Mouse (Mus musculus): ENCODE measurements around the gene Gm28230.
A peak's percentile ranks its signal among the peaks of the same experiment; 100 is the strongest.

Gene Gm28230

DNA sequence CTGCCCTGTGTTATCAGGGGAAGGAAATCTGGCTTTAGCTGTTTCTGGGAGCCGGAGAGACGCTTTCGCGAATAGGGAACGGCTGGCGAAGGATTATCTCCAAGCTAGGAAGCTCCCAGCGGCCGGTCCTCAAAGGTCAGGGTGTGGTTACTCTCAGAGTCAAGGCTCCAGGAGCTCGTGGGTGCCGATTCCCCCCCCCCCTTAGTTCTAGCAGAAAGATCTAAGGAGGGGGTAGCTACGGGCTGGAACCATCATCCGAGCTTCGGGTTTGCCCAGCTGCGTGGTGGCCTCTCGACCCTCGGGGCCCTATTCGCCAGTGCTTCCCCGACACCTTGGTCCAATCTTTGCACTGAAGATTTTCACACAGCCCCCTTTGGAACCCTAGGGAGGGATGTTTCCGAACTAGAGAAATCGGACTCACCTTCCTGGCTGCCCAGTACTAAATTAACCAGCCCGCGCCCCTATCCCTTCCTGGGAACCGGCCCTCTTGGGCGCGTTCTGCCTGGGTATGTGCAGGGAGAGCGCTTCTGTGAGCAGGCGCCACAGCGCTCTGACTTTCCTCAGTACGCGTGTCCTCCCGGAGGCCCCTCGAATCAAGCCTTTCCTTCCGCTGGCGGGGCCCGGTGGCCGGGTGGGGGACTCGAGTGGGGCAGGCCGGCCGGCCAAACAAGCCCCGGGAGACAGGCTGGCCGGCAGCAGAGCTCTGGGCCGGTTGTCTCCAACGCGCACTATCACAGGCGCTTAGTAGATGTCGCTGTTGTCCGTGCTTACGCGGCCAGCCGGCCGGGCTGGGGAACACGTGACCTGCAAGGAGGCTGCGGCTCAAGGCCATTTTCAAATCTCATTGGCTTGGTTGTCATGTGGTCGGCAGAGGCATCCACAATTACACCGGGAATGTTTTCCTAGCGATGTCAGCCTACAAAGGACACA is 35.2 kb upstream of the Gm28230 start, which contains the start of gene Hoxd10:
Gene Hoxd10, plus strand, starts transcription at position 903 of the 930 bp plus-strand sequence.
- DNase-seq, result peak; percentile 89 to 95

DNA sequence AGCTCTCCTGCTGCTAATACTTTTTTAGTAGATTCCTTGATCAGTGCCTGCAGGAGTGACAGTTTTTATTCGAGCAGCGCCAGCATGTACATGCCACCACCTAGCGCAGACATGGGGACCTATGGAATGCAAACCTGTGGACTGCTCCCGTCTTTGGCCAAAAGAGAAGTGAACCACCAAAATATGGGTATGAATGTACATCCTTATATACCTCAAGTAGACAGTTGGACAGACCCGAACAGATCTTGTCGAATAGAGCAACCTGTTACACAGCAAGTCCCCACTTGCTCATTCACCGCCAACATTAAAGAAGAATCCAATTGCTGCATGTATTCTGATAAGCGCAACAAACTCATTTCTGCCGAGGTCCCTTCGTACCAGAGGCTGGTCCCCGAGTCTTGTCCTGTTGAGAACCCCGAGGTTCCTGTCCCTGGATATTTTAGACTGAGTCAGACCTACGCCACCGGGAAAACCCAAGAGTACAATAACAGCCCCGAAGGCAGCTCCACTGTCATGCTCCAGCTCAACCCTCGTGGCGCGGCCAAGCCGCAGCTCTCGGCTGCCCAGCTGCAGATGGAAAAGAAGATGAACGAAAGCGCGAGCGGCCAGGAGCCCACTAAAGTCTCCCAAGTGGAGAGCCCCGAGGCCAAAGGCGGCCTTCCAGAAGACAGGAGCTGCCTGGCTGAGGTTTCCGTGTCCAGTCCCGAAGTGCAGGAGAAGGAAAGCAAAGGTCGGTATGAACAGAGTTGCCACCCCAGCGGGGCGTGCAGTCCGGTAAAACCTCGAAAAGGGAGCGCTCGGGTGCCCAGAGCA is 34.3 kb upstream of the Gm28230 start:
- peak; percentile 54 to 67 for DNase-seq

GRCm38 (mm10) chr2:74692808-74693431 is 33.6 kb upstream of the Gm28230 start:
- DNase-seq, result peak in 1 of 2 experiments; percentile 50

GRCm38 (mm10) chr2:74693432-74693827 is 33.1 kb upstream of the Gm28230 start:
- DNase-seq, result peak in 1 of 2 experiments; percentile 40

DNA sequence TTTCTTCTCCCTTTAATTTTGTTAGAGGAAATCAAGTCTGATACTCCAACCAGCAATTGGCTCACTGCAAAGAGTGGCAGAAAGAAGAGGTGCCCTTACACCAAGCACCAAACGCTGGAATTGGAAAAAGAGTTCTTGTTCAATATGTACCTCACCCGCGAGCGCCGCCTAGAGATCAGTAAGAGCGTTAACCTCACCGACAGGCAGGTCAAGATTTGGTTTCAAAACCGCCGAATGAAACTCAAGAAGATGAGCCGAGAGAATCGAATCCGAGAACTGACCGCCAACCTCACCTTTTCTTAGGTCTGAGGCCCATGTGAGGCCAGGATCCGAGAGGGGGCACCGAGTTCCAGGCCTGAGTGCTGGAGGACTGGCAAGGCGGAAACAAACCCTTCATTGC is 32.5 kb upstream of the Gm28230 start:
- peak; percentile 79 to 87 for DNase-seq

DNA sequence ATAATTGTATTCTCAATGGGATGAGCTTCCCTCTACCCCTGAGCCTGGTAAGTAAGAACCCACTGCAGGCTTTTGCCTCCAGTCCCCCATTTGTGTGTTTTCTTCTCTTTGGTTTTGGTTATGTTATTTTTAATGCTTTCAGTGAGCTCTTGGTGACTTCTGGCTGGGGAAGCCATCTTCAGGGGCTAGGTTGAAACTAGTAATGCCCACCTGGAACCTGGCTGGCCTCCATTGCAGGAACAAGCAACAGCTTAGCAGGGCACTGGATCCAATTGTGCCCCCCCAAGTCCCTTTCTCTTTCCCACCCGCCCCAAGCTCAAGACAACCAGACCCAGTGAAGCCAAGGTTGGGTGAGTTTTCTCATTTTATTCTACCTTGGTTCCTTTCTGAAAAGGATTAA is 31.1 kb upstream of the Gm28230 start:
- peak in 1 of 2 experiments; percentile 20 for DNase-seq

DNA sequence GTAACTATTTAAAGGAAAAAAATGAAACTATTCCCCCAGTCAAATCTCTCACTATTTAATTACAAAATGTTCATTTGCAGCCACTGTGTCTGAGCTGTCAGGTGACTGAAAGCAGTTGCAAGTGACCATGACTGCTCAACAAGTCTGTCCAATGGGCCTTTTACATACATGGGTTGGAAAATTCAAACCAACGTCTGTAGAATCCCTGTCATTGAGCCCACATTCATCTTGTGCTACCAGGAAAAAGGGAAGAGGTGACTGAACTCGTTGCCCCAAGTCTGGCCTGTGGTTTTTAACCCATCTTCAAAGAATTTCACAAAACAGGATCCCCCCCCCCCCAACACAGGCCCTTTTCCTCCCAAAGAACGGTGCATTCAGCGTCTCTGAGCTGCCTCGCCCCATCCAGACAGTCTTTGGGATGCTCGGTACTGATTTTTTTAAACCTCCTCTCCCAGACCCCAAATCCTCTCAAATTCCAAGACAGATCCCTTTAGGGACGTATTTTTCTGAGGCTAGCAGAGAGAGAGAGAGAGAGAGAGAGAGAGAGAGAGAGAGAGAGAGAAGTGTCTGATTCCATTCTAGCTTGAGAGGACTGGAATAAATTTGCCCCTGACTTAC is 30.6 kb upstream of the Gm28230 start:
- DNase-seq, result peak in 1 of 2 experiments; percentile 13

DNA sequence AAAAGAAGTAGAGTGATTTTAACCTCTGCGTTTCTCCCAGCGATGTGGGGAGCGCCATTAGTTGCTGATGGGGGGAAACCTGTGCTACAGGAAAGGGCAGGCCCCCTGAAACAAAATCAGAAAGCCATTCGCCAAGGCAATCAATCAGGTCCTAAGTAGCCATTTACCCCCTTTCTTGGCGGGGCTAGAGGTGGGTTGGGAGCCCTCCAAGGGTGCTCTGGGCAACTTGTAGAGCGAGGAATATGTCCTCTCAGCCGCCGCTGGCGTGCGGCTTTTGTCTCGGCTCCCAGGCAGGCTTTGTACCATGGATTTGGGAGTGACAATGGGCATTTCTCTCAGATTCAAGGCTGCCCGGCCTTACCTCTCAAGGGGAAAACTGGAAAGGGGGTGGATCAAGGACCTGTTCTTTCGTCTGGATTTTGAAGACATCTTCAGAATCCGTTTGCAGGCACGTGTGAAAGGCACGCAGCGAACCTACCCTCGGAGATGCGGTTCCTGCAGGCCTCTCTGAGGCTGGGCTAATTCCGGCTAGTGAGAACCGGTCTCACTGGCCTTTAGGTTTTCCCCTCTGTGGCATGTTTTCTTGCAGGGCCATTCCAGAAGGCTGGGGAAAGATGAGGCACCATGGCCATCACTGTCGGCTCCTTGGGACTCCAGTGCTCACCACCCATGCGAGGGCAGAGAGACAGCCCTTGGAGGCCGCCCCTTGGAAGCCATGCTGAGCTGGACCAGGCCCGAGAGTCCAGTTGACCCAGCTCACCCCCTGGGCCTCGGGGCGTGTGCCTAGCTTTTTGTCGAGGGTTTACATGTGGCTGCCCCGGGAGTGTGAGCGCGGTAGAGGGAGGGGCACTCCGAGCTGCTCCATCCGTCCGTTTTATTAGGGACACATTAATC is 29.8 kb upstream of the Gm28230 start:
- DNase-seq, result peak; percentile 62 to 75

DNA sequence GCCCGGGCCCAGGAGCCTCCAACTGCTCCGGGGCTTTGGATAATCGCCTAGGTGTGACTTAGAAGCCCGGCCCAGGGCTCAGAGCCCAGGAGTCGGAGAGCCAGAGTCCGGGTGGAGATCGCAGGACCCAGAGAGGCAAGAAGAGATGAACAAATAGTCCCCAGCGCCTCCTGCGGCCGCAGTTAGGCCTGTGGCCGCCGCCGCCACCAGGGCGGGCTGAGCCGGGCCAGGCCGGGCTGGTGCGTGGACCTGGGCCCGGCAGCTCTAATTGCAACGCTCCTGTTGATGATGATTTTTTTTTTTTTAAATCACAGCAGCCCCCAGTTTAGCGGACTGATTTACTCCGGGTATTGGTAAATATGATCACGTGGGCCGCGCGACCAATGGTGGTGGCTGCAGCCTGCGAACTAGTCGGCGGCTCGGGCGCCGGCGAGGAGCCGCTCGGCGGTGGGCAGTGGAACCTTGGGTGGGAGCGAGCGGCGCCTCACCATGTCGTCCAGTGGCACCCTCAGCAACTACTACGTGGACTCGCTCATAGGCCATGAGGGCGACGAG is 28.9 kb upstream of the Gm28230 start, which contains the start of gene Hoxd9:
Gene Hoxd9, plus strand, starts transcription at position 161 of the 555 bp plus-strand sequence.
- peak; percentile 87 to 92 for DNase-seq

- DNase-seq, result peak; percentile 68 to 78
These were observed 28.1 kb upstream of the Gm28230 start for GRCm38 (mm10) chr2:74698201-74699052.

DNA sequence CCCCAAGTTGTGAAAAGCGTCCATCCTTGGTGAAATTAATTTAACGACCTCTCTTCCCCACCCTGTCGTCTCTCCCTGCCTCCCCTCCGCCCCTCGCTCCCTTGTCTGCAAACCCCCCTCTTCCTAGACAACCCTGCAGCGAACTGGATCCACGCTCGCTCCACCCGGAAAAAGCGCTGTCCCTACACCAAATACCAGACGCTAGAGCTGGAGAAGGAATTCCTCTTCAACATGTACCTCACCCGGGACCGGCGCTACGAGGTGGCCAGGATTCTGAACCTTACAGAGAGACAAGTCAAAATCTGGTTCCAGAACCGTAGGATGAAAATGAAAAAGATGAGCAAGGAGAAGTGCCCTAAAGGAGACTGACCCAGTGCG is 27.5 kb upstream of the Gm28230 start:
- peak; percentile 62 to 71 for DNase-seq

DNA sequence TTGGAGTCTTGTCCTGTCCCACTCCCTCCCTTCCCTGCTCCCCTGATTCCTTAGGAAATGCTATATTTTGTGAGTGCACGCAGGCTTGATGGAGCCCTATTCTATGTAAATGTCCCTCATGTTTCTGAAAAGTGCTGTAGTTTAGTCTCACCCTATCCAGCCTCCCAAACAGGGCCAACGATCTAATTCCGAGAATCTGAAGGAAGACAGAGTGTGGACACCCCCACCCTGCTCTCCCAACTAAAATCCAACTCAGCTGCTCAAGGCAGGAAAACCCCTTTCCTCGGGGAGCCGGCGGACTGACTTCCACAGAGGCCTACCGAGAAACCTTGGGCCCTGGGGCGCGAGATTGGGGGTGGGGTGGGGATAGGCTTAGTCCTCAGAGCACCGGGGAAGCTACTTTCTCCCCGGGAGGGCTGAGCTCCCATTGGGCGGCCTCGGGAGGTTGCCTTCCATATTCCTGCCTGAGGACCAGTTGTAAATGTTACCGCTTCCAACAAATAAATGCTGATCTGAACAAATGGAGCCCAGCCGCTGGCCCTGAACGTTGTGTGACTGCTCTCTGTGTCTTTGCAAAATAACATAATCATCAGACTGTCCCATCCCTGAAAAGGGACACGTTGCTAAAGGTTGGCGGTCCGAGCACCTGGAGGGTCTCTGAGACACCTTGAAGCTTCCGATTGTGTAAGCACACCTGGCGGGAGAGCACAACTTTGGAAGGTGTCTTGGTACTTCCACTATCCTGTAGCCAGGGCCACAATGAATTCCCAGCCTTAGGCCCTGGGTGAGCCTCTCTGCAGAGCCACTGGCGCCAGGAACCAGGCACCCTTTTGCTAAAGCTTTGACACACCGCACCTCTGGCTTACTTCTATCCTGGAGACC is 26.6 kb upstream of the Gm28230 start:
- DNase-seq, result peak; percentile 68 to 72

- DNase-seq, result peak; percentile 71 to 79
These were observed 25.9 kb upstream of the Gm28230 start for GRCm38 (mm10) chr2:74700546-74701112.

GRCm38 (mm10) chr2:74701949-74702819 is 24.3 kb upstream of the Gm28230 start:
- DNase-seq, result peak; percentile 93 to 95

DNA sequence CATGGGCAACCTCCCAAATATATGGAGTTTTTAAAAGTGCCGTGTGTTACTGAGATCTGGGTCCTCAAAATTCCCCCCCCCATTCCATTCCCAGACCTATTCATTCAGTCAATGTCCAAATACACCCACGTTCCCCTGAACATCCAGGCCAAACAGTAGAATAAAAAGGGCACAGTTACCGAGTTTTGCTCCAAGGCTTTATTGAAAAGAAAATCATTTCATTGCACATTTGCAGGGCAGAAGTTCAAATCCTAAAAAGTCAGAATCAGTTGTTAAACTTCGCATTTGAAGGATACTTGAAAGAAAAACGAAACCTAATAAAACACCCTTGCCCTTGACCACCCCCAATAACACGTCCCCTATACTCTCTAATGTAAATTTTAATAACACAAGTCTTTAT is 23.7 kb upstream of the Gm28230 start:
- peak in 1 of 2 experiments; percentile 2 for DNase-seq

GRCm38 (mm10) chr2:74703317-74703716 is 23.2 kb upstream of the Gm28230 start:
- peak in 1 of 2 experiments; percentile 34 for DNase-seq

DNA sequence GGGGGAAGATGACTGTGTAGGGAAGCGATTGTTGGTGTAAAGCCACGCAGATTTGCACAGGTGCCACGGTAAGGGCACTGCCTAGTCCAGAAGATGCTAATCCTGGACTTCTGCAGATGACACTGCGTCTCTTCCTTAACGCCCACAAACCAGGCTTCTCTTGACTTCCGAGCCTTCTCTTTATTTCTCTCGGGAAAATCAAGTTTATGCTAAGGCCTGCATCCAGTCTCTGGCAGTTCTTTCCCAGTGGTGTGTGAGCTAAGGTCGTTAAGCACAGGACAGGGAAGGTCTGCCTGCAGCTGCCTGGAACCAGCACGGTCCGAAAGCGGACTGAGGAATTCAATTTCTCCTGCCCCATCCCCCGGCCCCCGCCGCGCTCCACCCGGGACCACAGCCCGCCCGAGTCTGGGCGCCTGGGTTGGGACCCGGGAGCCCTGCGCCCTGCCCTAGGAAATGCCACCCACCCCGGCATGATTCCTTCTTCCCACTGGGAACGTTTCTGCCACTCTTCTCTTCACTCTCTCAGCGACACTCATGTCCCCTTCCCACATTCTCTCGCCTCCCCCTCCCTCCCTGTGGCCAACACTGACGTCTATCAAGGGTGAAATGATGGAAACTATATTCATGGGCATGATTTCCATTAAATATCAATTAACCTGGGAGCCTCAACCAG is 22.7 kb upstream of the Gm28230 start:
- DNase-seq, result peak; percentile 74 to 83

All from kidney, postnatal 4 days (tissue).